Mouse (Mus musculus) megakaryocyte progenitor cell, adult 5-6 weeks (primary cell): ENCODE results near the gene Mgat4b. TPM values are rescaled to one million over a fixed set of nuclear protein-coding genes. Genes with fewer than 3 reads are reported as not detected.

ENCODE experiments used
- ATAC-seq: replicated peaks from 2 replicates; pipeline ENCODE4 v1.8.0; 2016; ENCODE audit warnings: mild to moderate bottlenecking, moderate TSS enrichment, inconsistent platforms; ENCODE audit not compliant: poor library complexity
- total RNA-seq, 2 experiments: library from RNA; stranded (forward) in 1 of 2; stranded (reverse) in 1 of 2; fragments of 157-497, 149-512 nt in 1 of 2; fragments of 200-1000 nt in 1 of 2; gene quantifications; 2 replicates each; pipeline versions ENCODE4 v1.2.3 to v1.2.4; 2015 to 2017

The Mgat4b gene
- total RNA-seq, 2 experiments from 2014 or later = 16.2 to 18.9 TPM

GRCm38 (mm10) chr11:50198916-50199315, 11.8 kb upstream of the Mgat4b start:
- no peak for ATAC-seq

GRCm38 (mm10) chr11:50200613-50201012, 10.1 kb upstream of the Mgat4b start:
- peak; percentile 94 for ATAC-seq

- no peak for ATAC-seq
Observed at GRCm38 (mm10) chr11:50201590-50201989, 9.1 kb upstream of the Mgat4b start.

GRCm38 (mm10) chr11:50203302-50203827, 7.3 kb upstream of the Mgat4b start:
- ATAC-seq = no peak

DNA sequence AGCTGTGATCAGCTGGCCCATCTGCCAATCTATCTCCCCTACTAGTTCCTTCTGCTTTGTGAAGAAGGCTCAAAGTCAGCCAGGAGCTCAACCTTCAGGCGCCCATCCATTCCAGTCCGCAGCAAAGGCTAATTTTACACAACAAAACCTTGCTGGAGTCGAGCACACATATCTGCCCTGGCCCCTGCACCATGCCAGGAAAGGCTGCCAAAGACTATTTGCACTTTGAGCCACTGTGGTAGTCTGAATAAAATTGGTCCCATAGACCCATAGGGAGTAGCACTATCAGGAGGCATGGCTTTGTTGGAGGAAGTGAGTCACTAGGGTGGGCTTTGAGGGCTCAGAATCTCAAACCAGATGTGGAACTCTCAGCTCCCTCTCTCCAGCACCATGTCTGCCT, 5.3 kb upstream of the Mgat4b start:
- no peak for ATAC-seq

GRCm38 (mm10) chr11:50206037-50206436, 4.7 kb upstream of the Mgat4b start:
- no peak for ATAC-seq

DNA sequence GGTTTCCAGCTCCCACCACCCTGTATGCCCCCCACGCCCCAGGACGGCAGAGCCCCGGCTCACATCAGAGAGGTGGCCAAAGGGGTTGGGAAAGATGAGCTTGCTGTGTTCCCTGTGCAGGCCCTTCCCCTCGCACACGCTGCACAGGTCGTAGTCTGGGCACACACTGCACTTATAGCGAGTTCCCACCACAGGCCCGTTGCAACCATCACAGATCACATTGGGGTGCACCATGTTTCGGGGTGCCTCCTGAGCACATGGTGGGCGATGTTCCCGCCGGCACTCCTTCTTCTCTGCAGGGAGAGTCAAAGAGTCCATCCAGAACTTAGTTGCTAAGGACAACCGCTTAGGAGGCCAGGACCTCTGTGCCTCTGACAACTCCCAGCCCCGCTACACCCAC, 3.3 kb upstream of the Mgat4b start:
- ATAC-seq = no peak

GRCm38 (mm10) chr11:50208039-50208438, 2.7 kb upstream of the Mgat4b start:
- no peak for ATAC-seq

DNA sequence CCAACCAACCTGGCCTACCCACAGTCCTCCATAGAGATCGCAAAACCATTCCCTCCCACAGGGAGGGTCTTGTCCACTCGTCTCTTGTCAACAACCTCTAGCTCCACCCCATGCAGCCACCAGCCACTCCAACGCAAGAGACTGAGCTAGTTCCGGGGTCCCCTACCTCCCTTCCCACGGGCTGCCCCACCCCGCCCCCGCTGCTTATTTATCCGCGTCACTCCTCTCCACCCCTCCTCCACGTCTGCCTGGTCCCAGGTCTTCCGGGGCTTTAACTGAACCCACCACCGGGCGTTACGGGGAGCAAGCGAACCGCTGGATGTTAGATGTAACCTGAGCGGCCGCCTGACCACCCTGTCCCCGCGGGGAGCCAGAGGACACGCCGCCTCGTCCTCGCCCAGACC, 587 bp upstream of the Mgat4b start:
- ATAC-seq = peak; percentile 87

GRCm38 (mm10) chr11:50211322-50212059, 801 bp downstream of the Mgat4b start:
- ATAC-seq = no peak

- no peak for ATAC-seq
Observed at GRCm38 (mm10) chr11:50212060-50212739, 1.5 kb downstream of the Mgat4b start.

GRCm38 (mm10) chr11:50212848-50213758, 2.4 kb downstream of the Mgat4b start:
- ATAC-seq = no peak

DNA sequence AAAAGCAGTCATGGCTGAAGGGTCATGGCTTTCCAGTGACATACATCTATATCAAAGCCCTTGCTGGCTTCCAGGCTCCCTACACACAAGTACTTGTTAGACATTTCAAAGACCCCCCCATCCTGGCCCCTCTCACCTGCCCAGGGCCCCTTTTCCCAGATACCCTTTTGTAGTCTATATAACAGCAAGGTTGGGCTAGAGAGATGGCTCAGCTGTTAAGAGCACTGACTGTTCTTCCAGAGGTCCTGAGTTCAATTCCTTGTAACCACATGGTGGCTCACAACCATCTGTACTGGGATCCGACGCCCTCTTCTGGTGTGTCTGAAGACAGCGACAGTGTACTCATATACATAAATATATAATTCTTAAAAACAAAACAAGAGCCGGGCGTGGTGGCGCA, 3.9 kb downstream of the Mgat4b start:
- ATAC-seq = no peak

GRCm38 (mm10) chr11:50215633-50216032, 4.9 kb downstream of the Mgat4b start:
- no peak for ATAC-seq

- ATAC-seq = no peak
Observed at GRCm38 (mm10) chr11:50216724-50217366, 6.2 kb downstream of the Mgat4b start.

- ATAC-seq = no peak
Observed at GRCm38 (mm10) chr11:50217811-50218210, 7.1 kb downstream of the Mgat4b start.

DNA sequence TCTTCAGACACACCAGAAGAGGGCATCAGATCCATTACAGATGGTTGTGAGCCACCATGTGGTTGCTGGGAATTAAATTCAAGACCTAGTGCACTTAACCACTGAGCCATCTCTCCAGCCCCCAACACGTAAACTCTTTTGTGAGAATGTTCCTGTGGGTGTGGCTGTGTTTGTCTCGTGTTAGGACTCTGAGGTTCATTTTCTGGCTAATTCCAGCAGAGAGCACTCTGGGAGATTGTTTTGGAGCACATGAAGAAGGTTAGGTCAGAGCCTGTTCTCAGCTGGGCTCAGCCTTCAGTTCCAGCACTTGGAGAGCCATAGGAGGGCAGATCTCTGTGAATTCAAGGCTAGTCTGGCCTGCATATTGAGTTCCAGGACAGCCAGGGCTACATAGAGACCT, 9.1 kb downstream of the Mgat4b start:
- no peak for ATAC-seq

GRCm38 (mm10) chr11:50222559-50223276, 12.0 kb downstream of the Mgat4b start:
- no peak for ATAC-seq

DNA sequence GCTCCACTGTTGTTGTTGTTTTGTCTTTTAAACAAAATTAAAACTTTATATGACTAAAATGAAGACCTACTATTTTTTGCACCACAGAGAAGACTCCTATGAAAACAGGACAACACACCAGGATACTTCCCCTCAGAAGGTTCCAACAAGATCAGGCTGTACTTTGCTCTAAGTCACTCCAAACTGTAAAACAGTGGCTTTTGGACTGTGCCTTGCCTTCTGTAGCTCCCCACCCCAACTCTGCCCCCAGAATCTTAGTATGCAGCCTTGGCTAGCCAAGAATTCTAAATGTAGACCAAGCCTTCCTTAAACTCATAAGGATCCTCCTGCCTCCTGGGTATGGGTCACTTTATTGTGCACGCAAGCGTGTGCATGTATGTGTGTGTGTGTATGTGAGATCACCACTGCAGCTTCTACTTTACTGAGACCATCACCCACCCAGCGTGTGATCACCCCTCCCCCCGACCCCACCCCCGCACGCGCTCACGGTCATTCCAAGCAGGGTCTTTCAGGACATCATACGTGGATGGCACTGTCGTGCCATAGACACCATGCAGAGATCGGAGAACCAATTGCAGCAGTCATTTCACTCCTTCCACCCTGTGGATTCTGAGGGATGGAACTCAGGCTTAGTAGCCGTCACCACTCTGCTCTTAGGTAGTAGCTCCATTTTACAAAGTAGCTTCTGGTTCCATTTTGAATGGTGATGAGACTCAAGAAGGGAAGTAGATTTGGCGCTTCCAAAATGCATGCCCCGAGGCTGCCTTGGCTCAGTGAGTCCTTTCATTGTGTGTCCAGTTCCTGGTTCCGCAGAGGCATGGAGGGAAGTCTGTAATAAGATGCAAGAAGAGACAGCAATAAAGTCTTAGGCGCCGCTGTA, 13.3 kb downstream of the Mgat4b start:
- ATAC-seq = no peak
